Mouse (Mus musculus): ENCODE data around the gene Mrpl9.

DNA sequence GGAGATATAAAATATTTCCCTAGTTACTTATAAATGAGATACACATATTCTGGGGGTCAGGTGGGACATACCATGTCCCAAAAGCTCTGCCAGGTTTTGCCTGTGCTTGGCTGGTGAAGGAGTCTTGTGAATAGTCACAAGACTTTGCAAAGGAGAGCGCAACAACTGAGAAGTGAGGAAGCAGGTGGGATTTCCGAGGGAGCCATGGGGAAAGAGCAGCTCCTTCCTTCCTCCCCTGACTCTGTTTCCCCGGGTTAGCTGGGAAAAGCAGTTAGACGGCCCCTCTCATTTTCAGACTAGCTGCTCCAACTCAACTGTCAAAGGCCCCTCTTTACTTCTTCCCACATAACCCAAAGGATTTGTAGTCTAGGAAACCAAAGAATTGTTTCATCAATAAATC is 54.0 kb downstream of the Mrpl9 start:
- no peak for TF ChIP-seq POLR2A (IDR thresholded peaks at IDR 0.05; ENCODE audit: control insufficient read depth, low read depth, low read length)
- no peak for TF ChIP-seq CTCF (IDR thresholded peaks at IDR 0.05; ENCODE audit: control insufficient read depth, insufficient read depth, insufficient replicate concordance, low read depth, low read length)

Measured in testis, adult 2 months (tissue).